Mouse (Mus musculus): ENCODE measurements at regions not wholly inside any gene's neighbourhood (a gene's known extent, or its start where the extent isn't known, plus 50 kb on each side); places are given as distances from the start of the nearest gene placed in this dataset.

DNA sequence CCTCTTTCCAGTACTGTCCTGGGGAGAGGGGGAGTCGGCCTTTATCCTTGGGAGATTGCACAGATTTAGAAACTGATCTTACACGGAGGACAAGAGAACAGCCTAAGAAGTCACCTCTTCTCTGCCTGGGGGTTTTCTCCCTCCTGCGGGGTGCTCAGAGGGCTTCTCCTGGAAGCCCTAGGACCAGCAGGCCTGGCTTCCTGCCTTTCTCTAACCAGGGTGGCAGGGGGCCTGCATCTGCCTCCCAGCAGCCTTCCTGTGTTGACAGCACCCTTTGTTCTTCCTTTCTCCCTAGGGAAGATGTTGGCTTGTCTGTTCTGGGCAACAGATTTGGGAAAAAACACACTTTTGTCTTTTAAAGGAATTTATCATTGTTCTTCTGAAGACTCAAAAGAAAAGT lies 153.0 kb upstream of the Tgfbr2 start:
- DNase-seq = no peak

DNA sequence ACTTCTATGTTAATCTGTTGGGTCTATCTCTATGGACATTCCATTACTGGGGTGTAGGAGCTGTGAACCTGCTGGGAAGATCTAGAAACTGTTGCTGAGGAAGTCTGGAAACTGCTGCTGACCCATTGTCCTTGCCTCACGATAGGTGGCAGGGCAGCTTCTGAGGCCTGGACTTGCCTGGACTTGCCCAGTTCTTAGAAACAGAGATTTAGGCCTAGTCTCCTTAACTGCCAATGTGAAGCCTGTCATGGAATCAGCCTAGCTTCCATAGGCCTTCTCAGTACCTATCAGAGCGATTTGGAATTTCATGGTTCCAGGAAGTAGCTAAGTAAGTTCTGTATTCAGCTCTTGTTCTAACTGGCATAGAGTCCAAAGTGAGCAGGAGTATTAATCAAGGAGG lies 151.9 kb upstream of the Tgfbr2 start:
- DNase-seq = no peak

GRCm38 (mm10) chr9:116324971-116325370 lies 149.8 kb upstream of the Tgfbr2 start:
- DNase-seq = no peak

- no peak for DNase-seq
Observed at GRCm38 (mm10) chr9:116323871-116324721, 148.9 kb upstream of the Tgfbr2 start.

GRCm38 (mm10) chr9:116321908-116322307 lies 146.7 kb upstream of the Tgfbr2 start:
- DNase-seq = no peak

DNA sequence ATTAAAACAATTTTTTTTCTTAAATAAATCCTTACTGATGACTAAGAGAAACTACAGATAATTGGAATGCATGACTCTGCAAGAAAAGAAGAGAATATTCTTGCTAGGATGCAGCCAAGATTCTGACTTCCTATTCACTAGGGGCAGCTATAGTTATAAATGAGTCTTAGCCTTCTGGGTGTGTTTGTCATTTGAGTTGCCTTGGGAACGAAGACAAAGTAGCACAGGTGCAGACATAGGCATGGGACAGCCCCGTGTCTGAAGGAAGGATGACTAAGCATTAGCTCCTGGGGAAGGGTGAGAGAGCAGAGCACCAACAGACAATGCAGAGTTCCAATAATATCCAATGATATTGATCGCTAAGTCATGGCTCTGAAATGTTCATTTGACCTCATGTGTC lies 144.3 kb upstream of the Tgfbr2 start:
- no peak for DNase-seq

DNA sequence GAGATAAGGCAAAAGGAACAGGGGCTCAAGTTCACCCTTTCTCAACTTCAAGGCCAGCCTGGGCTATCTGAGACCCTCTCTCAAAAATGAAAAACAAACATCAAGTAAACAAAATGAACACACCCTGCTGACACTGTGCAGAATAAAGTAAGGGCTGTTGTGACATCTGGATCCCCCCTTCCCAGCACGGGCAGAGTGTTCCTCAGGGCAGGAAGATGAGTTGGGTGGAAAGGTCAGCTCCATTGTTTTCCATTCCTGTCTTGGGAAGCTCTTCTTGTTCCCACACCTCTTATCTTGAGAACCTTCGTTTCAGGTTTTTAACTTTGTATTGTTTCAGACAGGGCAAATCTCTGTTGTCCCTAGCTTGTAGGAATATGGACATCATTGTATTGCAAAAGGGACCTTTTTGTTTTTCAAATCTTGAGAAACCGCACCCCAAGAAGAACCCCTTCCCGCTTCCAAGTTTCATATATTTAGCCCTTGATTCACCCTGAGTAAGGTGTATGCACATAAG lies 141.5 kb upstream of the Tgfbr2 start:
- DNase-seq = no peak

DNA sequence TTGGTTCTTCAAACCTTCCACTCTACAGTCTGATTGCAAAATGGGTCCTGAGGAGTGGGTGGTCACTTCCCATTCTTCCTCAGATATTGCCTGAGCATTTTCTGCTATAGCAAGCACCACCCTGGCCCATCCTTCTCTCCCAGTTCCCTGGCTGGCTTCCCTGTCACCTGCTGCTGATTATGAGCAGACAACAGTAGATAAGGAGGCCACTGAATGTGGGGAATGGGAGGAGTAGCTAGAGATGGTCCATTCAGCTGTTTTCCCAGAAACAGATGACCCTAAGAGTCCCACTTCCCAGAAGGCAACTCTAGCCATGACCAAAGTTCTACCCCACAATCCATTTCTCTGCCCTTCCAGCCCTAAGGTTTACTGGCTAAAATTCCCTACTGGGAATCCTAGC lies 139.6 kb upstream of the Tgfbr2 start:
- DNase-seq = no peak

DNA sequence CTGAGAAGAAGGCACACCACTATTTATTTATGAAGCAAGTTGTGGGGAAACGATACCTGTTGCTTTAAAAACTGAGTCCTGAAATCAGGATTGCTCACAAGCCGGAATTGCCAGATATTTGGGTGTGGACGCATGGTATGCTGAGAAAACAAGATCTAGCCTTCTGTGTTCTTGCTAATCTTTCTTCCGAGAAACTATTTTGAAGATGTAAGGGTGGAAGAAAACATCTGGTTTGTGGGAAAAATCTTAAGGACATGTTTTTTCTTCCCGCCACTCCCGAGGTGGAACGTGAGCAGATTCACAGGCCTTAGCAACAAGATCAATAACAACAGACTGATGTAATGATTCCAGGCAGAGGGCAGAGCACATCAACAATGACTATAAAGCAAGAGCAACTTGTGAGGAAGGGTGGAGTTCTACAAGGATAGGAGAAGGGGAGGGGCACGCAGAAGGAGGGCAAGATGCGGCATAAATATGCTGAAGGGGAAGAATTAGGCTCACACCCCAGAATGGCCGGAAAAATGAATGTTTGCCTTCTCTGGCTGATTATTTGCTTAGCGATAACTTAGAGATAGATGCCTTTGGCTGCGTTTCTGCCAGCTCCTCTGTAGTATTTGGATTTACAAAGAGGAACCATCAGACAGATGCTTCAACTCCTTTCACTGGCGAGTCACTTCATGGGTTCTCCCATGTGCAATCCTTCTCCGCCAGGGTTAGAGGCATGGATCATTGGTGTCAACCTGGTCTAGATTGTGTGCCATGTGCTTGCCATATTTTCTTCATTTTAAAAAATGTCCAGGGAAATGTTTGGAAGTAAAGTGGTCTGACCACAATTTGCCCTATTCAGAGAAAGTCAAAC lies 139.0 kb upstream of the Tgfbr2 start:
- no peak for DNase-seq

- no peak for DNase-seq
Observed at GRCm38 (mm10) chr9:116311364-116311763, 136.2 kb upstream of the Tgfbr2 start.

GRCm38 (mm10) chr9:116301602-116302001 lies 126.4 kb upstream of the Tgfbr2 start:
- no peak for DNase-seq

- no peak for DNase-seq
Observed at GRCm38 (mm10) chr9:116298791-116299190, 123.6 kb upstream of the Tgfbr2 start.

DNA sequence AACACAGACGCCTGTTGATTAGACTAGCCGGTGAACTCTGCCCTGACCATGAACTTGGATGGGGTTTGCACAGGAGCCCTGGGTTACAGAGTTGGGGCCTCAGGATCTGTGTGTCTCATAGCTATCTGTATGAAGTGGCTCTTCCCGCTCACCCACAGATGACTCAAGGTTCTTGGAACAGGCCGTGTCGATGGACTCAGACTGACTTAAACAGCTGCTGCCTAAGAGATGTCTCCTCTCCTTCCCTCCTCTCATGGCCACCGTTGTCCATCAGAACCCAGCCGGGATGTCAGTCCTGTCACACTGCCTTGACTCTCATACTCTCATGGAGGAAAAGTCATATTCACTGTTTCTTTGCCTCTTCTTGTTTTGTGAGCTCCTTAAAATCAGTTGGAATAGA lies 121.2 kb upstream of the Tgfbr2 start:
- no peak for DNase-seq

DNA sequence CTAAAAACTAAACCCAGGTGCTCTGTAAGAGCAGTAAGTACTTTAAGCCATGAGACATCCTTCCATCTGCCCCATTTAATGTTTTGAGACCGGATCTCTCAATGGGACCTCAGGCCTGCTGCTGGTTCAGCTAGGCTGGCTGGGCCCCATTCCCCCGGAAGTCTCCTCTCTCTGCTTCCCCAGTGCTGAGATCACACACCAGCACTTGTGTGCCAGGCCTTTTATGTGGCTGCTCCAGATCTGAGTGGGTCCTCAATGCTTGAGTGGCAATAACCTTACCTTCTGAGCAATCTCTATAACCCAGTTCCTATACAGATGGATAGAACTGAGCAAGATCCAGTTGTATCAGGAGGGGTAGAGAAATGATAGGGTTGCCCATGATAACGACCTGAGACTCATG lies 118.9 kb upstream of the Tgfbr2 start:
- DNase-seq = no peak

DNA sequence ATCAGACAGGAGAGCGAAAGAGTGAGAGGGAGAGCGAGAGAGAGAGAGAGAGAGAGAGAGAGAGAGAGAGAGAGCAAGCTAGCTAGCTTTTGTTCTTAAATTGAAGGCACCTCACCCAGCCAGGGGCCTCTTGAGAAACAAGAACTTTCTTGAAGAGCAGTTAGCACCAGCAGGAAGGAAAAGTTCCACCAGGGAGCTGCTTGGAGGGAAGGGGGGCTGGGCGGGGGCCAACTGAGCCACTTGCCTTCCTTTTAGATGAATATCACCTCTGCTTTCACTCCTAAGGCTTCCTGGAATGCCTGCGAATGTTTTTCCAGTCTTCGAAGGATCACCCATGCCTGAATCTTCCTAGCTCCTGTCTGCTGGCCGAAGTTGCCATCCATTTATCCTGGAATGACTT lies 118.0 kb upstream of the Tgfbr2 start:
- DNase-seq = no peak

DNA sequence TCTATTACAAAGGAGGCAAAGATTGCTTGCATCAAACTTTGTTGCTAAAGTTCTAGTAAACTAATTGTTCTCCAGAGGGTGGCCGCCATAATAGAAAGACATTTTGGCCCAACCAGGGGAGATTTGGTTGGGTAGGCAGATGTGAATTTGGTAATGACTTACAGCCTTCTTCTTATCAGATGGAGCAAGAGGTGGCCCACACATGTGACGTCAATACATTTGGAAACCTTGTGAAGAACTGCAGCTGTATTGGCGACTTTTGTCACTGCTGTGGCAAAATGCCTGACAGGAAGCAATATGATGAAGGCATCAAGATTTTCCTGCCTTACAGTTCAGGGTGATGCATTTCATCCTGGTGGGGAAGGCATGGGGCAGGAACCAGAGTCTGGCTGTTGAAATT lies 116.5 kb upstream of the Tgfbr2 start:
- DNase-seq = no peak

- DNase-seq = no peak
Observed at GRCm38 (mm10) chr9:116290896-116291295, 115.7 kb upstream of the Tgfbr2 start.

DNA sequence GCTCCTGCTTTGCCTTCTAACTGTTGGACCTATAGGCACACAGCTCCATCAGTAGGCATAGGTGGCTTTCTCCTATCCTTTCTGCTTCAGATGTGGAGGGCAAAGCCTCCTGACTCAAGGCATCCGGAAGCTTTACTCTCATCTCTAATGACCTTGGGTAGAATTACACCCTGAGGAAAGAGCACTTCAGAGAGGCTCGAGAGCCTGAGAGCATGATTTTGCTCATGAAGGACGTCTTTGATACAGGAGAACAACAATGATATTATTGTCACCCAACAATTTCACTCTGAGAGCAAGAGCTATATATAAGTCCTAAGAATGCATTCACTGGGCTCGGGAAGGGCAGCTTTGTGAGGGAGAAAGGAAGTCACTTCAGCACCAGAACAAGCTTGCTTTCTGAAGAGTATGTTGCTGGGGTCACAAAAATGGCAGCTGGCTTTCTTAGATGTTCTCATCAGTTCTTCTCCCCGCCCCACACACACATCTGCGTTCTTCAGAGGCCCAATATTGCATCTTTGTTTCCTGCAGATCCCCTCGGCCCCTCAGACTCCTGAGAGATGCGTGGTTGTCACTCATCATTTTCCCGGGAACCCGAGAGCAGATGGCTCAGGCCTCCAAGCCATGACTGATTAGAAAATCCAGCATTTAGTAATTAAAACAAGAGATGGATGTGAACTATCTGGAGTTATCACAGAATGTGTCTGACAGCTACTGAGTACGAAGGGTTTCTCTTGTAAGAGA lies 110.7 kb upstream of the Tgfbr2 start:
- DNase-seq = peak; percentile 7

DNA sequence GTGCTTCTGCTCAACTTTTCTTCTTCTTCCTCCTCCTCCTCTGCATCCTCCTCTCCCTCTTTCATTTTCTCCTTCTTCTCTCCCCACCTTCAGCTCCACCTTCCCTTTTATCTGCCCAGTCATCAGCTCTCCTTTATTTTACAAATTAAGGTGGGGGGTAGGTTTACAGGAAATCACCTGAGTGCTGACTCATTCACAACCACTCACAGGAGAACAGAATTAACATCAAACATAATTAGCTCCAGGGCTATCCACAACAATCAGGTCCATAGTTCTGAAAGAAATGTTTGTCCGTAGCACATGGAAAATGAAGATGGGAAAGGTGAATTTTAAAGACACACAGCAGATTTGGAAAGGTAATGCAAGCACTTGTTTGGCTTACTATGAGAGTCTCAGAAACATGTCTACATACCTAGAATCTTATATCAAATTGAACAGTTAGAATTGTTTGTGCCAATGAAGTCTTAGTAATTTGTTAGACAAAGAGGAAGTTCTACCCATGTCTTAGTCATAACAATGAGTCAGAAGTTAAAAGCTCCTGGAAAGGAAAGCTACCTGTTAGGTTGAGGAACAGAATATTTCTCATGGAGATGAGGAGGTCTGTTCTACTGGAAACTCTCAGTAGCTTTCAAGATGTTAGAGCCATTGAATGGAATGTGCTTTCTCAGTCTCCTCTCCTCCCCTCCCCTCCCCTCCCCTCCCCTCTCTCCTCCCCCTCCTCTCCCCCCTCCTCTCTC lies 108.8 kb upstream of the Tgfbr2 start:
- DNase-seq = no peak

DNA sequence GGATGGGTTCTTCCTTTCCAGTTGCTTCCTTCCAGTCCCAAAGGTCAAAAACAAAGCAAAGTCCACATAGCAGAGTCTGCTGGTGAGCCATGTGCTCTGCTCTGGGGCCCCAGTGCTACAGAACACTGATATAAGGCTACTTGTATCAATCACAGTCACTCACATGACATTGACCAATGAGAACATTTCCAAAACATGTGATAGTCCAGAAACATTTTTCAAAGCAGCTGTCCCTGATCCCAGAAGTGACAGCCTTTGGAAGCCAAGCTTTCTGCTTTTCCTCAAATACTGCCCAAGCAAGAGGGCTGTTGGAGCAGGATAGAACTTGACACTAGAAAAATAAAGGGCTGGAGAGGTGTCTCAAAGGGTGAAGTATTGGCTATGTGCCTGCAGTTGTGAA lies 106.5 kb upstream of the Tgfbr2 start:
- peak; percentile 7 for DNase-seq

GRCm38 (mm10) chr9:116280146-116280545 lies 105.0 kb upstream of the Tgfbr2 start:
- DNase-seq = no peak

GRCm38 (mm10) chr9:116278862-116279261 lies 103.7 kb upstream of the Tgfbr2 start:
- no peak for DNase-seq

Measured in layer of hippocampus, adult 9-11 months (tissue).